Mouse (Mus musculus): Measurements from ENCODE around the gene Ahcyl2.

DNA sequence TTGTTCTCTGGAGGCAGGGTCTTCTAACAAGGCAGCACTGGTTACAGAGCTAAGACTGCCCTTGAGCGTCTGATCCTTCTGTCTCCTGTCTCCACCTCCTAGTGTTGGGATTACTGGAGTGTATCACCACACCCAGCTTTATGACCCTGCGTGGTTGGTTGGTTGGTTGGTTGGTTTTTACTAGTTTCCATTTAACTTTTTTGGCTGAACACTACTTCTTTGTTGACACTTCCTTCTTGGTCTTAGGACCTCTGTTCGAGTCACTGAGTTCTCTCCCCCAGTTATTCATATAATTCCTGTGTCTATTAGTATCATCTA, 9.4 kb downstream of the Ahcyl2 start:
- no peak for TF ChIP-seq TAL1 (IDR thresholded peaks at IDR 0.05; ENCODE audit: low read length)
- no peak for TF ChIP-seq GATA1 (IDR thresholded peaks at IDR 0.05; ENCODE audit: low read length)

All from erythroblast, embryonic 14.5 days (primary cell).